Mouse (Mus musculus) neural tube, embryonic 11.5 days (tissue): ENCODE results near the gene Heg1. TPM values are rescaled to one million over a fixed set of nuclear protein-coding genes. Genes with fewer than 3 reads are reported as not detected.

ENCODE experiments used
- ATAC-seq: fragments of 200-750 bp; cut with Nextera tagmentation; 2 replicates; pipeline ENCODE4 v1.8.0; 2017; ENCODE audit warnings: moderate number of reproducible peaks, mild to moderate bottlenecking, moderate TSS enrichment, moderate library complexity; ENCODE audit not compliant: insufficient read depth, low FRiP score, low TSS enrichment
- DNase-seq: peaks from one replicate; pipeline ENCODE4 v3.0.0-alpha.2; 2015; ENCODE audit warnings: low spot score
- H3K27ac ChIP-seq: fragments of 300-500 bp; sonication (generic); 2 replicates; pipeline ENCODE4 v1.5.1; 2014; ENCODE audit warnings: low read depth, mild to moderate bottlenecking, low read length
- H3K27me3 ChIP-seq: fragments of 300-500 bp; sonication (generic); 2 replicates; pipeline ENCODE4 v1.6.1; 2014; ENCODE audit warnings: mild to moderate bottlenecking, low read length, mixed read lengths; ENCODE audit not compliant: control insufficient read depth, insufficient read depth
- H3K36me3 ChIP-seq: fragments of 300-500 bp; sonication (generic); 2 replicates; pipeline ENCODE4 v1.6.1; 2014; ENCODE audit warnings: mild to moderate bottlenecking, low read length, moderate library complexity, mixed read lengths; ENCODE audit not compliant: control insufficient read depth, insufficient read depth
- H3K4me1 ChIP-seq: fragments of 300-500 bp; sonication (generic); 2 replicates; pipeline ENCODE4 v1.6.1; 2014; ENCODE audit warnings: low read length, mixed read lengths; ENCODE audit not compliant: control insufficient read depth, insufficient read depth
- H3K4me2 ChIP-seq: fragments of 300-500 bp; sonication (generic); 2 replicates; pipeline ENCODE4 v1.6.1; 2014; ENCODE audit warnings: low read depth, mild to moderate bottlenecking, moderate library complexity
- H3K4me3 ChIP-seq: fragments of 300-500 bp; sonication (generic); 2 replicates; pipeline ENCODE4 v1.5.1; 2014; ENCODE audit warnings: low read depth, low read length
- H3K9ac ChIP-seq: fragments of 300-500 bp; sonication (generic); 2 replicates; pipeline ENCODE4 v1.6.1; 2014; ENCODE audit warnings: mild to moderate bottlenecking, low read length
- H3K9me3 ChIP-seq: fragments of 300-500 bp; sonication (generic); 2 replicates; pipeline ENCODE4 v1.6.1; 2016; ENCODE audit warnings: low read length; ENCODE audit not compliant: control insufficient read depth
- WGBS: fragments of 180-500 bp; shearing (Covaris S2); extraction: QIAGEN DNeasy Blood & Tissue Kit; methylation state at CpG from one replicate; pipeline ENCODE4 v1.1.7; 2014; 5-methylcytosine and 5-hydroxymethylcytosine counted together
- polyA plus RNA-seq: library from polyadenylated mRNA; unstranded; fragments of >200 nt; fragmentation: Nextera tagmentation; extraction: Ambion mirVana; gene quantifications from 2 replicates; pipeline ENCODE4 v1.2.1, GENCODE M21; 2014

The Heg1 gene
- polyA plus RNA-seq, 1 experiment from 2014 or later = 21.9 TPM

DNA sequence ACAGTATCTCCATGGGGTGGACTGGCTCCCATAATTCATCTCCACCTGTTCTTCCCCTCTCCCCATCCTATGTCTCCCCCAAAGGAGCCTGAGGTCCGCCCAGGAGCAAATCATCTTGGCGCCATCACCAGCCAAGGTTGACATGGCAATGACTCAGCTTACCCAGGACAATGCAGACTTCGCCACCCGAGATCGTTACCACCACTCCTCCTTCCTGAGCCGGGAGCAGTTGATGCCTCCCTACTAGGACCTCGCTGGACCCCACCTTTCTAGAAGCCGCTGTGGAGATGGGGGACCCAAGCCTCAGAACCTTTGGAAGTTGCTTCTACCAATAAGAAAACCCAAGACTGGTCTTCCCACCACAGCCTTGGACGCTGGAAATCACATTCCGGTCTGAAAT lies 21.3 kb upstream of the Heg1 start:
- Histone ChIP-seq H3K27ac (no peak overlapping the region), H3K4me3 (no peak overlapping the region), H3K9ac (no peak overlapping the region), H3K9me3 (no peaks in the 10 kb centered on the region), H3K27me3 (no peaks in the 10 kb centered on the region), H3K4me1 (no peaks in the 10 kb centered on the region), H3K4me2 (no peak overlapping the region), H3K36me3 (no peaks in the 10 kb centered on the region)
- no peak for DNase-seq
- WGBS = 95% methylated on average over 10 of the region's 10 CpGs
- ATAC-seq = no peak

DNA sequence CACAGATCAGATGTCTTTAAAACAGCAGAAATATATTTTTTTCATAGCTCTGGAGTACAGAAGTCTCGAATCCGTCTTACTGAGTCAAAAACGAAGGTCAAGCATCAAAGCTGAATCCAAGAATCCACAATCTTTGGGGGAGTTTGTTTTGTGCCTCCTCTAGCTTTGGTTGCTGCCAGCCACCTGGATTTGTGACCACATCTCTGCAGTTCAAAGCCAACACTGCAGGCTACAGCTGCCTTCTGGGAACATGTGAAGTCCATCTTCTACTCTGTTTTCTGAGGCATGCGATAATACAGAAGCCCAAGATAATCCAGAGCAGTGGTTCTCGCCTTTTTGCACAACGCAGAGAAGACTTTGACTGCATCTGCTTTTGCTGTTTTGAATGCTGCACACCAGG lies 17.9 kb upstream of the Heg1 start:
- no peak overlapping the region for H3K27ac ChIP-seq
- H3K36me3 ChIP-seq = no peaks in the 10 kb centered on the region
- WGBS = 90% methylated on average over 6 of the region's 6 CpGs
- no peaks in the 10 kb centered on the region for H3K4me1 ChIP-seq
- no peak overlapping the region for H3K4me2 ChIP-seq
- no peaks in the 10 kb centered on the region for H3K9me3 ChIP-seq
- no peak for DNase-seq
- no peak for ATAC-seq
- H3K4me3 ChIP-seq = no peak overlapping the region
- no peak overlapping the region for H3K9ac ChIP-seq
- H3K27me3 ChIP-seq = no peaks in the 10 kb centered on the region

DNA sequence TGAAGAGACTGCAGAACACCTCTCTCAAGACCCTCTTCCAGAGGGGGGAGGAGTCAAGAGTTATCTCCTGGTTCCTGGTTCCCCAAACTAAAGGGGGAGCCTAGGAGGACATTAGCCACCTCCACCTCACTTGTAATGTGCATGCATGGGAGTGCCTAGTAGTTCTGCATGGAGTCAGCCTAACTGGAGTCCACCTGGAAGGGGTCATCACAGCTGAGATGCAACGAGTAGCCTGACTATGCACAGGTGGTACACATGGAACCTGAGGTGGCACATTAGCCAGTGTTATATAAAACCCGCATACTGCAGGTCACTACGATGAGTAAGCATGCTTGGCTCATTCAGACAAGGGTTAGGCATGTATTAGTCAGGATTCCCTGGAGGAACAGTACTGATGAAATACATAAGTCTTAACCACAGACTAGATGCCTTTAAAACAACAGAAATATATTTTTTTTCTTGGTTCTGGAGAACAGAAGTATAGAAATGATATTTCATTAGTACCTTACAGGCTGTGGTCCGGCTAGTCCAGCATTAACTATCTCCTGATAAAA lies 17.1 kb upstream of the Heg1 start:
- Histone ChIP-seq H3K27me3 (no peaks in the 10 kb centered on the region), H3K9me3 (no peaks in the 10 kb centered on the region), H3K36me3 (no peaks in the 10 kb centered on the region), H3K4me3 (no peak overlapping the region), H3K4me2 (no peak overlapping the region), H3K4me1 (no peaks in the 10 kb centered on the region), H3K27ac (no peak overlapping the region), H3K9ac (no peak overlapping the region)
- WGBS = 90% methylated on average over 4 of the region's 4 CpGs
- no peak for DNase-seq
- no peak for ATAC-seq

DNA sequence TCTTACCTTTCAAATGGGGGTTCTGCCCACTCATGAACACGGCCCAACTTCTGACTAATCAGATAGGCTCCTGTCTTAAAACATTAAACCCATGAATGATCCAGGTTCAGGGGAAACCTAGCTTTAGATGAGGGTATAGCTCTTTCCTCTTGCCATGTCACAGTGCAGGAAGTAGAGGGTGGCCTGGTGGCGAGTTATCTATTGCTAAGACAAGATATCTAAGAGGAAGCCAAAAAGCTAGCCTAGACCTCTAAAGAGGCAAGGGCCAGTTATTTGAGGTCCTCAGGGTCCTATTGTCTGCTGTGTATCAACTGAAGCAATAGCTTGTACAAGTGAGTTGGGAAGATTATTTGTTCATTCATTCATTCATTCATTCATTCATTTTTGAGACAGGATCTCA lies 15.7 kb upstream of the Heg1 start:
- no peak overlapping the region for H3K27ac ChIP-seq
- no peak for DNase-seq
- no peak for ATAC-seq
- 83% methylated on average over 2 of the region's 2 CpGs for WGBS
- H3K9ac ChIP-seq = no peak overlapping the region
- no peak overlapping the region for H3K4me3 ChIP-seq
- H3K4me2 ChIP-seq = no peak overlapping the region
- H3K27me3 ChIP-seq = no peaks in the 10 kb centered on the region
- no peaks in the 10 kb centered on the region for H3K9me3 ChIP-seq
- H3K4me1 ChIP-seq = no peaks in the 10 kb centered on the region
- H3K36me3 ChIP-seq = no peaks in the 10 kb centered on the region

DNA sequence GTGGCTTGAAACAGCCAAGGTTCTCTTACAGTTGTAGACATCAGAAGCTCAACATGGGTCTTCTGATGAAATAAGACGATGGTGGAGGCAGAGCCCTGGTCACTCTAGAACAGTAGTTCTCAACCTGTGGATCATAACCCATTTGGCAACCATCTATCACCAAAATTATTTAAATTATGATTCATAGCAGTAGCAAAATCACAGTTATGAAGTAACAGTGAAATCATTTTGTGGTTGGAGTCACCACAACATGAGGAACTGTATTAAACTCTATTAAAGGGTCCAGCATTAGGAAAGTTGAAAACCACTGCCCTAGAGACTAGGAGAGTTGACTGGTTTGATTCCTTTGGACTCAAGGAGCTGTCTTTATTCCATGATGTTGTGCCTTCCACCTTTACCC lies 15.1 kb upstream of the Heg1 start:
- 91% methylated on average over 1 of the region's 1 CpGs for WGBS
- H3K36me3 ChIP-seq = no peaks in the 10 kb centered on the region
- DNase-seq = no peak
- H3K4me1 ChIP-seq = no peaks in the 10 kb centered on the region
- H3K4me3 ChIP-seq = no peak overlapping the region
- no peak overlapping the region for H3K27ac ChIP-seq
- no peak overlapping the region for H3K4me2 ChIP-seq
- no peaks in the 10 kb centered on the region for H3K27me3 ChIP-seq
- H3K9ac ChIP-seq = no peak overlapping the region
- H3K9me3 ChIP-seq = no peaks in the 10 kb centered on the region
- ATAC-seq = no peak

DNA sequence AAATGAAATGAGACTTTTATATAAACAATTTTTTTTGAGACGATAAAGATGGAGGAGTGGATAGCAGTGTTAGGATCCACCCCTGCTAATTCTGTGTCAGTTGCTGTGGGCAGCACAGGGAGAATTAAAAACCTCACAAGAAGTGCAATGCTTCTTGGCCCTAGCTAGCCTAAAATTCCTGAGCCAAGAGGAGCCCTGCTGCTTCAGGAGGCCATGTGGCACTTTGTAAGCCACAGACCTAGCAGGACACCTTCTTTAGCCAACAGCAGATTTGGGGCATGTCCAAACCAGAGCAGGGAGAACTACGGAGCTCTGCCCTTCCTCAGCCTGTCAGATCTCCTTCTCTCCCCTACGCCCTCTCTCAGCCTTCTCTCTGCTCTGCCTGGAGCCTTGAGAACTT lies 13.8 kb upstream of the Heg1 start:
- H3K4me1 ChIP-seq = no peaks in the 10 kb centered on the region
- 81% methylated on average over 3 of the region's 3 CpGs for WGBS
- H3K4me3 ChIP-seq = no peak overlapping the region
- H3K9me3 ChIP-seq = no peaks in the 10 kb centered on the region
- no peak overlapping the region for H3K9ac ChIP-seq
- no peaks in the 10 kb centered on the region for H3K27me3 ChIP-seq
- H3K4me2 ChIP-seq = no peak overlapping the region
- no peak for ATAC-seq
- no peaks in the 10 kb centered on the region for H3K36me3 ChIP-seq
- H3K27ac ChIP-seq = no peak overlapping the region
- no peak for DNase-seq

DNA sequence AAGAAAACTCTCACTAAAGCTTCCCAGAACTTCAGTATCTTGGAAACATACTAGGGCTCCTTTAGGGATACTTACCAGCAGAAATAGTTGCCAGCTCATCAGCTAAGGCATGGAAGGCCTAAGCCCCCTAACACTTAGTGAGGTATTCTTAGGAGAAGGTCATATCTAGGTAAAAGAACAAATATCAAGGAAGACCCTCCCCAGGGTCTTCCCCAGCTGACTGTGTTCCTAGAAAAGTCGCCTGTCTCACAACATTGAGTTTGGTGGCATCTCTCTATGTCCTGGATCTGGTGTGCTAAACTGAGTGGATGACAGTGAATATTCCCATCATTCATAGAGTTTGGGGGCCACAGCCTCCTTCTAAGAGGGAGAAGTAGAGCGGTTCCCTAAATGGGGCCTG lies 13.2 kb upstream of the Heg1 start:
- Histone ChIP-seq H3K4me2 (no peak overlapping the region), H3K4me3 (no peak overlapping the region), H3K9ac (no peak overlapping the region), H3K36me3 (no peaks in the 10 kb centered on the region), H3K9me3 (no peaks in the 10 kb centered on the region), H3K27me3 (no peaks in the 10 kb centered on the region), H3K4me1 (no peaks in the 10 kb centered on the region), H3K27ac (no peak overlapping the region)
- 78% methylated on average over 2 of the region's 2 CpGs for WGBS
- DNase-seq = no peak
- ATAC-seq = no peak

DNA sequence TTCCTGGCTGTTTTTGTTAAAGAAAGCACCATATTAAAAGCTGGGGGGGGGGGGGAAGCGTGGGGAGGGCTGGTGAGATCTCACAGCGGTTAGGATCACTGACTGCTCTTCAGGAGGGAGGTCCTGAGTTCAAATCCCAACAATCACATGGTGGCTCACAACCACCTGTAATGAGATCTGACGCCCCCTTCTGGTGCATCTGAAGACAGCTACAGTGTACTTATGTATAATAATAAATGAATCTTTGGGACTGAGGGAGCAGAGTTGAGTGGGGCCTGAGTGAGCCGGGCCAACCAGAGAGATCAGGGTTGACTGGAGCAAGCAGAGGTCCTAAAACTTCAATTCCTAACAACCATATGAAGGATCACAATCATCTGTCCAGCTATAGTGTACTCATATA lies 12.0 kb upstream of the Heg1 start:
- no peaks in the 10 kb centered on the region for H3K36me3 ChIP-seq
- H3K4me2 ChIP-seq = no peak overlapping the region
- DNase-seq = no peak
- no peak for ATAC-seq
- H3K9me3 ChIP-seq = no peaks in the 10 kb centered on the region
- H3K27ac ChIP-seq = no peak overlapping the region
- WGBS = 80% methylated on average over 3 of the region's 4 CpGs
- H3K27me3 ChIP-seq = no peaks in the 10 kb centered on the region
- H3K4me1 ChIP-seq = no peaks in the 10 kb centered on the region
- H3K9ac ChIP-seq = no peak overlapping the region
- H3K4me3 ChIP-seq = no peak overlapping the region

DNA sequence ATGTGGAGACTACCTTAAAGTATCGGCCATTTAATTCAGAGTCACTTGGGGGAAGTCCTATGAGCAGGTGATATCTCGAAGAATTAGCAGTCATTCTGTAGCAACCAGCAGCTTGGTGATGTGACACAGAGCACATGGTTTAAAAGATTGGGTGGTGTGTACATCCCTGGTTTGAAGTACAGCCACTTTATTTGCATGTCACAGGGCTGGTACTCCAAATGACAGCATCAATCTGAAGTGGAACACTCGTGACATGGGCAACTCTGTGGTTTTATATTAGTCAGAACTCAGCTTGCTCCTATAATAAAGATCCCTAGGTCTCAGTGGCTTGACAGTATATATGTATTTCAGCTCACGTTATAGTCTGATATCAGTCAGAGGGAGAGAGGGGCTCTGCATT lies 11.5 kb upstream of the Heg1 start:
- no peaks in the 10 kb centered on the region for H3K9me3 ChIP-seq
- no peak for DNase-seq
- WGBS = 90% methylated on average over 4 of the region's 4 CpGs
- no peak overlapping the region for H3K4me2 ChIP-seq
- H3K9ac ChIP-seq = no peak overlapping the region
- no peak overlapping the region for H3K4me3 ChIP-seq
- no peaks in the 10 kb centered on the region for H3K4me1 ChIP-seq
- no peaks in the 10 kb centered on the region for H3K27me3 ChIP-seq
- no peak for ATAC-seq
- H3K27ac ChIP-seq = no peak overlapping the region
- no peaks in the 10 kb centered on the region for H3K36me3 ChIP-seq
